8 mouse cellular contexts compared by ENCODE assay signal in the genomic region with DNA sequence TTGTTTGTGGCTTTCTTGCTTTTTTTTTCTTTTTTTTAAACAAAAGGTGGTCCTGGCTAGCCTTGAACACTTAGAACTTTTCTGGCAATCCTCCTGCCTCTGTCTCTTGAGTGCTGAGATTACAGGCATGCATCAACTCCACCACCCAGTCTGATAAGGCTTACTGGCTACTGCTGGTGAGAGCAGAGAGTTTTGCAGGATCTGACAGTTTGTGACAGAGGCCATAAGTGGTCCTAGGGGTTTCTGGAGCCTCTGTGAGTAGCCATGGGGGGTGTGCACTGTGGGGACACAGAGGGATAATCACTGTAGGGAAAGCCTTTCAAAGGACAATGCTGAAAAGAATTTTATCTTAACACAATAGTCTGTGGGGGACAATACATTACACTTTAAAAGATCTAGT.
DNase-seq lines count a peak whose midpoint lies in the region; ATAC-seq and TF ChIP-seq lines count a peak whose summit lies in the region.

No protein-coding gene starts in this region.

- H3K9ac ChIP-seq in hindbrain, embryonic 11.5 days (ENCODE audit: low read depth, low read length), result peak overlapping the region; percentile 65; the same call in 1 of the 2 replicates

- no peak overlapping the region for H3K27ac ChIP-seq in hindbrain, embryonic 11.5 days (ENCODE audit: low read depth, low read length)
- H3K27ac ChIP-seq in cerebellum, adult 2 months (ENCODE audit: insufficient read depth, low read length), result no peak overlapping the region

- H3K4me3 ChIP-seq in E14TG2a.4 (replicated peaks; ENCODE audit: low read length), result peak overlapping the region; percentile 78
- no peak overlapping the region; the same call in 1 of the 2 replicates for H3K4me3 ChIP-seq in hindbrain, embryonic 11.5 days (ENCODE audit: low read depth, low read length)
- no peak overlapping the region for H3K4me3 ChIP-seq in cerebellum, adult 2 months (replicated peaks; ENCODE audit: insufficient read depth, low read depth, low read length)

- H3K27me3 ChIP-seq in E14TG2a.4 (ENCODE audit: insufficient read depth, low read length), result peaks cover 51% of the 10 kb centered on the region
- no peaks in the 10 kb centered on the region; the same call in 1 of the 2 replicates for H3K27me3 ChIP-seq in hindbrain, embryonic 11.5 days (ENCODE audit: control insufficient read depth, insufficient read depth, low read length)
- H3K27me3 ChIP-seq in cerebellum, adult 2 months (ENCODE audit: control insufficient read depth, insufficient read depth, low read length), result no peaks in the 10 kb centered on the region

- no peak for TF ChIP-seq CTCF in E14TG2a.4 (conservative IDR thresholded peaks at IDR 0.05; ENCODE audit: low read length)
- TF ChIP-seq CTCF in cerebellum, adult 2 months (IDR thresholded peaks at IDR 0.05; ENCODE audit: borderline replicate concordance, insufficient read depth, low read depth, low read length), result no peak

- H3K4me2 ChIP-seq in hindbrain, embryonic 11.5 days (replicated peaks; ENCODE audit: low read depth, low read length), result peak overlapping the region; percentile 59

- H3K36me3 ChIP-seq in E14TG2a.4 (ENCODE audit: insufficient read depth, low read length), result no peaks in the 10 kb centered on the region
- no peaks in the 10 kb centered on the region for H3K36me3 ChIP-seq in hindbrain, embryonic 11.5 days (ENCODE audit: control insufficient read depth, insufficient read depth, low read length)

- H3K4me1 ChIP-seq in E14TG2a.4 (replicated peaks; ENCODE audit: low read depth, low read length), result peaks cover 5% of the 10 kb centered on the region
- peaks cover 6% of the 10 kb centered on the region for H3K4me1 ChIP-seq in hindbrain, embryonic 11.5 days (replicated peaks; ENCODE audit: control insufficient read depth, insufficient read depth, low read length)
- H3K4me1 ChIP-seq in cerebellum, adult 2 months (ENCODE audit: control insufficient read depth, insufficient read depth, low read length), result no peaks in the 10 kb centered on the region

- no peaks in the 10 kb centered on the region for H3K9me3 ChIP-seq in E14TG2a.4 (ENCODE audit: low read length)
- no peaks in the 10 kb centered on the region for H3K9me3 ChIP-seq in hindbrain, embryonic 11.5 days (ENCODE audit: control insufficient read depth, low read length)

- ATAC-seq in hindbrain, embryonic 11.5 days (ENCODE audit: low FRiP score), result no peak
- peak; percentile 42; the same call in 1 of the 2 replicates for ATAC-seq in megakaryocyte progenitor cell, adult 5-6 weeks (replicated peaks; ENCODE audit: poor library complexity)

- DNase-seq in heart, adult 11 months, result peak; percentile 90
- DNase-seq in heart, adult 18-20 months, result no peak
- peak; percentile 22 for DNase-seq in hindbrain, embryonic 11.5 days (ENCODE audit: low spot score)
- no peak for DNase-seq in cerebellum, adult 2 months
- no peak for DNase-seq in retina, postnatal 1 day
- no peak for DNase-seq in adrenal gland, postnatal 14 days

- no peak for TF ChIP-seq POLR2A in cerebellum, adult 2 months (IDR thresholded peaks at IDR 0.05; ENCODE audit: borderline replicate concordance, insufficient read depth, low read length)

Comparison
In these comparisons a context has a peak if more than half of its experiments do, and no peak if none do; other contexts are left out.
1. DNase-seq: peak in heart, adult 11 months (single experiment) and hindbrain, embryonic 11.5 days (single experiment); none in heart, adult 18-20 months (0 of 2), cerebellum, adult 2 months (0 of 2), retina, postnatal 1 day (single experiment) and adrenal gland, postnatal 14 days (single experiment).